Mouse (Mus musculus): ENCODE results near the gene Ctsf. TPM values are rescaled to one million over a fixed set of nuclear protein-coding genes. Genes with fewer than 3 reads are reported as not detected.

Ctsf gene
- total and polyA plus RNA-seq, 3 experiments = not detected

DNA sequence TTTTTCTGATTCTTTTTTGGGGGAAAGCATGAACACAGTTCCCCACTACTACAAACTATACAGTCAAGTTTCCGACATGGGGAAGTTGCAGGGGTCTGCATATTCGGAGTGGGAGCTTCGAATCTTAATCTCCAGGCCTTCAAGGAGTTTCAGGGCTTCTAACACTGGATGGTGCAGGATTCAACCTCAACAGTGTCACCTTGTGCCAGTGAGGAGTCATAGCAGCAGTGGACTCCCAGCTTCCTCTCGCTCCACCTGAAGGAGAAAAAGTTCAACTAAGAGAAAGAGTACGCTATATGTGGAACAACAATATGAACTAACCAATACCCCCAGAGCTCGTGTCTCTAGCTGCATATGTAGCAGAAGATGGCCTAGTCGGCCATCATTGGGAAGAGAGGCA lies 7.4 kb upstream of the Ctsf start:
- H3K36me3 ChIP-seq (replicated peaks in 1 of 2; ENCODE audit: control insufficient read depth in 1 of 2, insufficient read depth in 1 of 2, low read length in 1 of 2) = no peaks in the 10 kb centered on the region
- dilution Hi-C loops (cut with MboI; ENCODE audit: extremely low pct_ligation_motif_present, extremely low pct_unique_long_range_greater_than_20kb, low sequenced_read_pairs) = no loop called here
- DNase-seq (ENCODE audit: extremely low read depth) = peak; percentile 31
- H3K4me2 ChIP-seq (ENCODE audit: insufficient read depth, low read depth, poor library complexity, severe bottlenecking) = no peak overlapping the region
- H3K79me2 ChIP-seq (replicated peaks; ENCODE audit: control insufficient read depth, extremely low read depth, insufficient read depth, poor library complexity, severe bottlenecking) = no peaks in the 10 kb centered on the region
- H3K27ac ChIP-seq (ENCODE audit: insufficient read depth, low read depth) = no peak overlapping the region
- peak; percentile 85 for TF ChIP-seq SMC3 (IDR thresholded peaks at IDR 0.05; ENCODE audit: low read depth, low read length)
- TF ChIP-seq E2F4 (IDR thresholded peaks at IDR 0.05; ENCODE audit: insufficient replicate concordance, low read depth, low read length) = no peak
- no peak for TF ChIP-seq ZNF384 (IDR thresholded peaks at IDR 0.05; ENCODE audit: low read depth, low read length)
- TF ChIP-seq MAZ (IDR thresholded peaks at IDR 0.05; ENCODE audit: low read depth, low read length) = no peak
- TF ChIP-seq NRF1 (IDR thresholded peaks at IDR 0.05; ENCODE audit: low read depth, low read length) = no peak
- no peak for TF ChIP-seq JUND (conservative IDR thresholded peaks at IDR 0.05; ENCODE audit: low read depth, low read length)
- TF ChIP-seq ELF1 (IDR thresholded peaks at IDR 0.05; ENCODE audit: low read depth, low read length) = no peak
- TF ChIP-seq CHD2 (IDR thresholded peaks at IDR 0.05; ENCODE audit: low read length) = no peak
- no peak for TF ChIP-seq ETS1 (conservative IDR thresholded peaks at IDR 0.05; ENCODE audit: low read depth, low read length)
- no peak for TF ChIP-seq ZMIZ1 (IDR thresholded peaks at IDR 0.05; ENCODE audit: low read depth, low read length)
- TF ChIP-seq USF2 (conservative IDR thresholded peaks at IDR 0.05; ENCODE audit: low read depth, low read length) = no peak
- TF ChIP-seq MEF2A (IDR thresholded peaks at IDR 0.05; ENCODE audit: borderline replicate concordance, low read depth, low read length) = no peak
- TF ChIP-seq CTCF (conservative IDR thresholded peaks at IDR 0.05 in 1 of 2, IDR thresholded peaks at IDR 0.05 in 1 of 2; ENCODE audit: low read depth in 2 of 2, low read length in 2 of 2) = peak in 1 of 2 experiments; percentile 83; a peak in 2 of 4 replicates
- no peak for TF ChIP-seq ZKSCAN1 (IDR thresholded peaks at IDR 0.05; ENCODE audit: borderline replicate concordance, low read depth, low read length)
- no peak for TF ChIP-seq NELFE (IDR thresholded peaks at IDR 0.05; ENCODE audit: low read depth, low read length)
- peak; percentile 70 for TF ChIP-seq RAD21 (IDR thresholded peaks at IDR 0.05; ENCODE audit: low read depth, low read length)
- TF ChIP-seq UBTF (IDR thresholded peaks at IDR 0.05; ENCODE audit: low read depth, low read length) = no peak
- TF ChIP-seq POLR2AphosphoS2 (IDR thresholded peaks at IDR 0.05; ENCODE audit: low read depth, low read length) = no peak
- TF ChIP-seq ZC3H11A (IDR thresholded peaks at IDR 0.05; ENCODE audit: low read depth, low read length) = no peak; the same call in 1 of the 2 replicates
- TF ChIP-seq EP300 (IDR thresholded peaks at IDR 0.05; ENCODE audit: low read length) = no peak
- no peaks in the 10 kb centered on the region for H3K4me1 ChIP-seq (ENCODE audit: control insufficient read depth in 1 of 2, insufficient read depth in 2 of 2)
- H3K4me3 ChIP-seq (replicated peaks in 1 of 3; ENCODE audit: low read depth in 2 of 3, low read length in 2 of 3, poor library complexity in 1 of 3) = no peak overlapping the region
- H3K9ac ChIP-seq (ENCODE audit: insufficient read depth, low read depth) = no peak overlapping the region
- peaks cover 45% of the 10 kb centered on the region for H3K27me3 ChIP-seq (replicated peaks)
- no peaks in the 10 kb centered on the region for H3K9me3 ChIP-seq (replicated peaks; ENCODE audit: low read length)
- in situ Hi-C loops (cut with MboI; ENCODE audit: low pct_ligation_motif_present, low pct_unique_long_range_greater_than_20kb, low sequenced_read_pairs) = no loop called here

DNA sequence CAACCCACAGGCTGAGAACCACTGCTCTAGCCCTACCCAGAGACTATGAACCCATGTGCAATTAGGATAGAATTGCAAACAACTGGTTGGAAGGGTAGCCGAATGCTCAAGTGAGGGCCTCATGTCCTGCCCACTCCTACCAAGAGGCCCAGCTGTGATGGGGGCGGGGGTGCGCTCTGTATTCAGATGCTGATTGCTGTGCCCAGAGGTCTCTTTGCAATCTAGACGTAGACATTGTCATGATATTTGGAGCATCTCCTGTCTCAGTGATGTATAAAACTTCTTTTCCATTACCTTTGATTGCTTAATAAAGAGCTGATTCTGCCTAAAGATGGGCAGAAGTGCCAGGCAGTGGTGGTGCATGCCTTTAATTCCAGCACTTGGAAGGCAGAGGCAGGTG lies 5.1 kb upstream of the Ctsf start:
- Histone ChIP-seq H3K4me2 (ENCODE audit: insufficient read depth, low read depth, poor library complexity, severe bottlenecking) (no peak overlapping the region), H3K9me3 (replicated peaks; ENCODE audit: low read length) (no peaks in the 10 kb centered on the region), H3K9ac (ENCODE audit: insufficient read depth, low read depth) (no peak overlapping the region), H3K4me1 (ENCODE audit: control insufficient read depth in 1 of 2, insufficient read depth in 2 of 2) (no peaks in the 10 kb centered on the region), H3K4me3 (replicated peaks in 1 of 3; ENCODE audit: low read depth in 2 of 3, low read length in 2 of 3, poor library complexity in 1 of 3) (no peak overlapping the region), H3K36me3 (replicated peaks in 1 of 2; ENCODE audit: control insufficient read depth in 1 of 2, insufficient read depth in 1 of 2, low read length in 1 of 2) (no peaks in the 10 kb centered on the region), H3K27ac (ENCODE audit: insufficient read depth, low read depth) (no peak overlapping the region), H3K27me3 (replicated peaks) (peaks cover 39% of the 10 kb centered on the region), H3K79me2 (replicated peaks; ENCODE audit: control insufficient read depth, extremely low read depth, insufficient read depth, poor library complexity, severe bottlenecking) (no peaks in the 10 kb centered on the region)
- dilution Hi-C loops (cut with MboI; ENCODE audit: extremely low pct_ligation_motif_present, extremely low pct_unique_long_range_greater_than_20kb, low sequenced_read_pairs) (no loop called here), in situ Hi-C loops (cut with MboI; ENCODE audit: low pct_ligation_motif_present, low pct_unique_long_range_greater_than_20kb, low sequenced_read_pairs) (loop anchor here (25.0 kb wide), 2 partner anchors 212 to 362 kb away; partner anchors contain the start of genes 2010003K11Rik, Rce1 and Syt12)
- TF ChIP-seq ETS1 (conservative IDR thresholded peaks at IDR 0.05; ENCODE audit: low read depth, low read length) = no peak
- no peak for TF ChIP-seq E2F4 (IDR thresholded peaks at IDR 0.05; ENCODE audit: insufficient replicate concordance, low read depth, low read length)
- TF ChIP-seq MAX (IDR thresholded peaks at IDR 0.05; ENCODE audit: low read length) = no peak
- no peak for TF ChIP-seq ELF1 (IDR thresholded peaks at IDR 0.05; ENCODE audit: low read depth, low read length)
- DNase-seq (ENCODE audit: extremely low read depth) = no peak

Measured in CH12.LX (cell line).